Mouse (Mus musculus): ENCODE data around the gene Atp8a1. TPM values are rescaled to one million over a fixed set of nuclear protein-coding genes. Genes with fewer than 3 reads are reported as not detected.

The Atp8a1 gene
- total RNA-seq, 2 experiments from 2014 or later: 20.1 to 21.2 TPM

DNA sequence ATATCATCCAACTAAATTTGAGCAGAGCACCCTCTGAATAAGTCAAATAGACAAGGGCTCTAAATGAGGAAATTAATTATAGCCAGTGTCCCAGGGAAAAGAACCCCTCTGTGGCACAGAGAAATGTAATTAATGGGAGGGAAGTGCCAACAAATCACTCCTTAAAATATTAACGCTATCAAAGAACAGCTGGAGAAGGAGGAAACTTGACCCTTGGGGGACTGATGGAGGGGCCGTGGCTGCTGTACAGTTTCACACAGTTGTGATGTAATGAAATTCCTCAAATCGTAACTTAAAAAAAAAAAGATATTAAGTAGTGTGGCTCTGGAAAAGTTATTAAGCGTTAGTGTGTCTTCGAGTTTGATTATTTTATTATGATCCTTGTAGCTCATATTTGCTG, 241.3 kb downstream of the Atp8a1 start:
- DNase-seq (ENCODE audit: low spot score): no peak
- intact Hi-C loops (cut with DNase I): no loop called here

DNA sequence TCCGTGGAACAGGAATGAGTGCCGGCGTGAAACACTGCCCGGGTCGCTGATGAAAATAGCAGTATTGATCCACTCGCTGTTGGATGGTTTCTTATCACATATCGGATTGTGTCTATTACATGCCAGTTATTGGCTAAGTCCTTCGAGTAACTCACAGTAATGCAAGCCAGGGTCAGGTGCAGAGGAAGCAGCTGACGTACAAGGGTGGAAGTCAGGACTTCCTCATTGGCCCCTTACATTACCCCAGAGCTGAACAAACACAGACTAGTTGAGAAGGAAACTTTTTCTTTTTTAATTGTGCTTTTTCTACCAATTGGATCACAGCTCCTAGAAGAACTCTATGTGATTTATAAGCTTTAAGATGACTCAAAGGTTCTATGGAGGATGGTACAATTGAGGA, 247.3 kb downstream of the Atp8a1 start:
- intact Hi-C loops (cut with DNase I): no loop called here

DNA sequence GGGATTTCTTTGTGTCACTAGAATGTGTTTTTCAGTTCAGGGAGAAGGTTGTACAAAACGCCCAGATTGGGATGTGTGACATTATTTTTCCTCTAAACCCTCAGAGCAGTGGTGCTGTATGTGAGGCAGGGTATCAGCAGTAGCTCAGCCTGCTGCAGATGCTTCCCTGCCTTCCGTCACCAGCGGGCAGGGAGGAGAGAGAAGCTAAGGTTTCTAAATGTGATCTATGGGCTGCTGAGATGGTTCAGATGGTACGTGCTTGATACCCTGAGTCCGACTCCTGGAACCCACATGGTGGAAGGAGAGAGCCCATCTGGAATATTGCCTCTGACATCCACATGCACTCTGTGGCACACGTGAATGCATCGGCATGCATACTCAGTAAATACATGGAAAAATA, 251.6 kb downstream of the Atp8a1 start:
- DNase-seq (ENCODE audit: low spot score): no peak
- intact Hi-C loops (cut with DNase I): no loop called here

More for the DNA sequence above, 247.3 kb downstream of the Atp8a1 start:
- no peak for DNase-seq (ENCODE audit: low spot score)

GRCm38 (mm10) chr5:67595070-67595469, 252.2 kb downstream of the Atp8a1 start:
- no peak for DNase-seq (ENCODE audit: low spot score)

DNA sequence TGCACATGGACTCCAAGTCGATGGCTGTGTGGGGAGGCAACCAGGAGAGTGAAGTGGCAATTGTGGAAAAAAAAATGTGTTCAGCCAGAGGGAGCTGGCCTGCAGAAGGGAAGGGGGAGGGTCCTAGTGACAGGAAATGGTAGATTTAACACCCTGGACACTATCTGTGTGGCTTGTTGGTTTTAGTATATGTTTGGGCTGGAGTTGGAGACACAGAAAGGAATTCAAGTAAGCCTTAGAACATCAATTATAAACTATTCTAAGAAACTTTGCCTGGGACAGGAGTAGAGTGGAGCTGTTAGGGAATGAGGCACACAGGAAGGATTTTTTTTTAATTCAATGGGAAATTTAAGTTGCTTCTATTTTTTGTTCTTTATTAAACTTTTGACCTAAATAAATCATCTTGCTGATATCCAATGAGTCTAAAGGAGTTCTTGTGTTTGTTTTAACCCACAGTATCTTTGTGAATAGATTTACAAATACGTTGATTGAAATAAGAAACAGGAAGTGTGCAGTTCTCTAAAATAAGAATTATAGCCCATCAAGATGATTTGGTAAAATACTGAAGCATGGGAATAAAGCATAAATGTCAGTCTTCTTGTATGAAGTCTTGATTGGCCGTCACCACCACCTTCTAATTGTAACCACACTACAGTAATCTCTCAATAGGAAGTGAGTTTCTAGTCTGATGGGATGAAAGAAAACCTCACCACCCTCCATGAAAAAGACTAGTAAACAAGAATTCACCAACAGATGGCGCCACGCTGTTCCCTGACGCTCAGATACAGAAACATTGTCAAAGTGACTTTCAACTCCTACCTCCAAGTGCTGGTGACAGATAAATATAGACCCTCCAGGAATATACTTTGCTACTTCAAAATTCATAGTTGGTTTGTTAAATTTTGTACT, 267.3 kb downstream of the Atp8a1 start:
- DNase-seq (ENCODE audit: low spot score): no peak
- intact Hi-C loops (cut with DNase I): no loop called here

More at GRCm38 (mm10) chr5:67595070-67595469, 252.2 kb downstream of the Atp8a1 start:
- intact Hi-C loops (cut with DNase I): no loop called here

- no peak for DNase-seq (ENCODE audit: low spot score)
- intact Hi-C loops (cut with DNase I): no loop called here
These were observed 271.5 kb downstream of the Atp8a1 start for GRCm38 (mm10) chr5:67575705-67576104.

DNA sequence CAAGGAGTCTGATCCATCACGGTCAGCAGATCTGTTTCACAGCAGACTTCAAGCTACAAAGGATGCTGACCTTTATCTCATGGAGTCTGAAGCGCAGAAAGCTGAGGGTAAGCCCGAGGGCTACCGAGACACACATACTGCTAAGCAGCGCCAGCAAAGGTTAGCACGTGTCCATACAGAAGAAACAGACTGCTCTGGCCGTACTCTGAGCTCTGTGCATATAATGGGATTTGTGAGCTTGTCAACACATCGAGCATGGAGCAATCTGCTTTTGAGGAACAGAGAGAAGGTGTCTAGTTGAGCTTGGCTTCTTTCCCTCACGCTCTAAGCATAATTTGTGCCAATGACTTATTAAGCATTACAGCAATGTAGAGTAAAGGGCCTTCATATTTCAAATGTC, 273.2 kb downstream of the Atp8a1 start:
- no peak for DNase-seq (ENCODE audit: low spot score)
- intact Hi-C loops (cut with DNase I): no loop called here

DNA sequence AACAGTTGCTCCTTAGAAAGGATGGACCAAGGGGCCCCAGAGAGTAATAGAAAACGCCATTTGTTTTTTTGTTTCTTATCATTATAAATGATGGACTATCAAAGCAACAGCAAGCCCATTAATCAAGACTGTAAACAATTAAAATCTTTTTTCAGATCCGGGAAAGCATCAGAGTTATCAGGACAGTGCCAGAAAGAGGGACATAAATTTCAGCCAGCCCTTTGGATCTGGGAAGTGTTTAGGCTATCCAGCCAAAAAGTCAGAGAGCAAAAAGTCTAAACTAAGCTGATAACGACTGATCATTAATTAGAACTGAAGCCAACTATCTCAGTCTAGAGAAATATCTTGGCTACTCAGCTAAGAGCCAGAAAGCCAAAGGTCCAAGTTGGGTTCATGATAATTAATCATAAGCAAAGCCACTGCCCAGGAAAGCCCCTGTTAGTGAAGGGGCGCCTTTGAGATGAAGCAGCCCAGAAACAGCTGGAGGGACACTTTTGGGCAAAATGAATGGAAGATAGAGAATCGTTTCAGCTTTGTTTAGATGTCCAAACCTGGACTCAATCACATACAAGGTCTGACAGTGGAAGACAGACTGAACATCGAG, 274.6 kb downstream of the Atp8a1 start:
- no peak for DNase-seq (ENCODE audit: low spot score)
- intact Hi-C loops (cut with DNase I): no loop called here

Small RNA genes lying within 50 kb of the gene (microRNA-seq; reads per million reads assigned to microRNA genes)
- gene Gm23617: not detected

Other genes starting within 250 kb of the Atp8a1 start
- 1 to 10 TPM in 1 of 2 experiments, under 1 TPM in 1; 0.64 to 1.0 TPM for gene Shisa3, start 239.6 kb downstream of the Atp8a1 start, total RNA-seq (2021)
- gene Gm5108, start 94.2 kb upstream of the Atp8a1 start, total RNA-seq (2021): not detected
- gene Gm21905, start 99.0 kb upstream of the Atp8a1 start, total RNA-seq (2021): not detected
- gene Grxcr1, start 184.4 kb upstream of the Atp8a1 start, total RNA-seq (2021): not detected